Mouse (Mus musculus): ENCODE results near the gene Tkt. TPM values are rescaled to one million over a fixed set of nuclear protein-coding genes. Genes with fewer than 3 reads are reported as not detected.
A peak's percentile ranks its signal among the peaks of the same experiment; 100 is the strongest.

The Tkt gene
- total and polyA plus RNA-seq, 2 experiments = 115 to 166 TPM

- DNase-seq (ENCODE audit: extremely low read depth, low read depth, low spot score) = no peak
- Histone ChIP-seq H3K27ac (replicated peaks; ENCODE audit: insufficient read depth, low read depth, low read length) (no peak overlapping the region), H3K79me2 (ENCODE audit: control insufficient read depth, insufficient read depth, low read length) (peaks cover 6% of the 10 kb centered on the region; the same call in 1 of the 2 replicates), H3K4me1 (ENCODE audit: control insufficient read depth, insufficient read depth, low read length) (peaks cover 4% of the 10 kb centered on the region), H3K27me3 (ENCODE audit: control insufficient read depth, insufficient read depth, low read length) (no peaks in the 10 kb centered on the region), H3K4me3 (ENCODE audit: insufficient read depth, low read depth, low read length) (no peak overlapping the region), H3K9ac (ENCODE audit: low read depth, low read length) (no peak overlapping the region), H3K36me3 (ENCODE audit: control insufficient read depth, insufficient read depth, low read length) (peaks cover 16% of the 10 kb centered on the region; the same call in 1 of the 2 replicates)
- WGBS = 83% methylated on average over 2 of the region's 2 CpGs
- TF ChIP-seq CTCF (IDR thresholded peaks at IDR 0.05; ENCODE audit: low read depth, low read length) = no peak
- no peak for TF ChIP-seq POLR2A (IDR thresholded peaks at IDR 0.05; ENCODE audit: extremely low read depth, insufficient read depth, low read length)
Measured at GRCm38 (mm10) chr14:30556651-30557050, 8.5 kb downstream of the Tkt start.

- Histone ChIP-seq H3K79me2 (ENCODE audit: control insufficient read depth, insufficient read depth, low read length) (peaks cover 6% of the 10 kb centered on the region; the same call in 1 of the 2 replicates), H3K9ac (ENCODE audit: low read depth, low read length) (no peak overlapping the region), H3K36me3 (ENCODE audit: control insufficient read depth, insufficient read depth, low read length) (peaks cover 16% of the 10 kb centered on the region; the same call in 1 of the 2 replicates), H3K4me3 (ENCODE audit: insufficient read depth, low read depth, low read length) (no peak overlapping the region), H3K4me1 (ENCODE audit: control insufficient read depth, insufficient read depth, low read length) (peaks cover 3% of the 10 kb centered on the region), H3K27ac (replicated peaks; ENCODE audit: insufficient read depth, low read depth, low read length) (no peak overlapping the region), H3K27me3 (ENCODE audit: control insufficient read depth, insufficient read depth, low read length) (no peaks in the 10 kb centered on the region)
- no peak for DNase-seq (ENCODE audit: extremely low read depth, low read depth, low spot score)
- 80% methylated on average over 9 of the region's 9 CpGs for WGBS
- no peak for TF ChIP-seq POLR2A (IDR thresholded peaks at IDR 0.05; ENCODE audit: extremely low read depth, insufficient read depth, low read length)
- TF ChIP-seq CTCF (IDR thresholded peaks at IDR 0.05; ENCODE audit: low read depth, low read length) = no peak
Measured at GRCm38 (mm10) chr14:30557730-30558129, 9.6 kb downstream of the Tkt start.

GRCm38 (mm10) chr14:30559321-30559850, 11.2 kb downstream of the Tkt start:
- Histone ChIP-seq H3K27ac (replicated peaks; ENCODE audit: insufficient read depth, low read depth, low read length) (no peak overlapping the region), H3K9ac (ENCODE audit: low read depth, low read length) (no peak overlapping the region), H3K4me3 (ENCODE audit: insufficient read depth, low read depth, low read length) (no peak overlapping the region), H3K79me2 (ENCODE audit: control insufficient read depth, insufficient read depth, low read length) (peaks cover 2% of the 10 kb centered on the region; the same call in 1 of the 2 replicates), H3K27me3 (ENCODE audit: control insufficient read depth, insufficient read depth, low read length) (no peaks in the 10 kb centered on the region), H3K36me3 (ENCODE audit: control insufficient read depth, insufficient read depth, low read length) (peaks cover 16% of the 10 kb centered on the region; the same call in 1 of the 2 replicates), H3K4me1 (ENCODE audit: control insufficient read depth, insufficient read depth, low read length) (no peaks in the 10 kb centered on the region)
- no peak for TF ChIP-seq CTCF (IDR thresholded peaks at IDR 0.05; ENCODE audit: low read depth, low read length)
- TF ChIP-seq POLR2A (IDR thresholded peaks at IDR 0.05; ENCODE audit: extremely low read depth, insufficient read depth, low read length) = no peak
- 93% methylated on average over 17 of the region's 17 CpGs for WGBS
- no peak for DNase-seq (ENCODE audit: extremely low read depth, low read depth, low spot score)

- Histone ChIP-seq H3K27ac (replicated peaks; ENCODE audit: insufficient read depth, low read depth, low read length) (no peak overlapping the region), H3K9ac (ENCODE audit: low read depth, low read length) (no peak overlapping the region), H3K79me2 (ENCODE audit: control insufficient read depth, insufficient read depth, low read length) (peaks cover 2% of the 10 kb centered on the region; the same call in 1 of the 2 replicates), H3K4me1 (ENCODE audit: control insufficient read depth, insufficient read depth, low read length) (peaks cover 2% of the 10 kb centered on the region; the same call in 1 of the 2 replicates), H3K4me3 (ENCODE audit: insufficient read depth, low read depth, low read length) (no peak overlapping the region), H3K27me3 (ENCODE audit: control insufficient read depth, insufficient read depth, low read length) (no peaks in the 10 kb centered on the region), H3K36me3 (ENCODE audit: control insufficient read depth, insufficient read depth, low read length) (peaks cover 16% of the 10 kb centered on the region; the same call in 1 of the 2 replicates)
- 95% methylated on average over 13 of the region's 13 CpGs for WGBS
- TF ChIP-seq CTCF (IDR thresholded peaks at IDR 0.05; ENCODE audit: low read depth, low read length) (no peak), POLR2A (IDR thresholded peaks at IDR 0.05; ENCODE audit: extremely low read depth, insufficient read depth, low read length) (no peak)
- no peak for DNase-seq (ENCODE audit: extremely low read depth, low read depth, low spot score)
Measured at GRCm38 (mm10) chr14:30560803-30561389, 12.7 kb downstream of the Tkt start.

- peaks cover 2% of the 10 kb centered on the region; the same call in 1 of the 2 replicates for H3K79me2 ChIP-seq (ENCODE audit: control insufficient read depth, insufficient read depth, low read length)
- peak; percentile 63 for DNase-seq (ENCODE audit: extremely low read depth, low read depth, low spot score)
- no peak overlapping the region for H3K9ac ChIP-seq (ENCODE audit: low read depth, low read length)
- H3K4me3 ChIP-seq (ENCODE audit: insufficient read depth, low read depth, low read length) = no peak overlapping the region
- H3K4me1 ChIP-seq (ENCODE audit: control insufficient read depth, insufficient read depth, low read length) = peaks cover 3% of the 10 kb centered on the region; the same call in 1 of the 2 replicates
- TF ChIP-seq CTCF (IDR thresholded peaks at IDR 0.05; ENCODE audit: low read depth, low read length) (no peak), POLR2A (IDR thresholded peaks at IDR 0.05; ENCODE audit: extremely low read depth, insufficient read depth, low read length) (no peak)
- 80% methylated on average over 14 of the region's 14 CpGs for WGBS
- H3K27ac ChIP-seq (replicated peaks; ENCODE audit: insufficient read depth, low read depth, low read length) = no peak overlapping the region
- peaks cover 16% of the 10 kb centered on the region; the same call in 1 of the 2 replicates for H3K36me3 ChIP-seq (ENCODE audit: control insufficient read depth, insufficient read depth, low read length)
- no peaks in the 10 kb centered on the region for H3K27me3 ChIP-seq (ENCODE audit: control insufficient read depth, insufficient read depth, low read length)
Measured at GRCm38 (mm10) chr14:30561470-30562187, 13.5 kb downstream of the Tkt start.

Measured in liver, adult 2 months (tissue).